Mouse (Mus musculus): Measurements from ENCODE around the gene 4933430I17Rik.
A peak's percentile ranks its signal among the peaks of the same experiment; 100 is the strongest.
"Not testable (repeated sequence)": the region's sequence is repeated elsewhere in the genome, so short reads cannot be mapped to it uniquely, and the experiment has no call there.

The 4933430I17Rik gene

DNA sequence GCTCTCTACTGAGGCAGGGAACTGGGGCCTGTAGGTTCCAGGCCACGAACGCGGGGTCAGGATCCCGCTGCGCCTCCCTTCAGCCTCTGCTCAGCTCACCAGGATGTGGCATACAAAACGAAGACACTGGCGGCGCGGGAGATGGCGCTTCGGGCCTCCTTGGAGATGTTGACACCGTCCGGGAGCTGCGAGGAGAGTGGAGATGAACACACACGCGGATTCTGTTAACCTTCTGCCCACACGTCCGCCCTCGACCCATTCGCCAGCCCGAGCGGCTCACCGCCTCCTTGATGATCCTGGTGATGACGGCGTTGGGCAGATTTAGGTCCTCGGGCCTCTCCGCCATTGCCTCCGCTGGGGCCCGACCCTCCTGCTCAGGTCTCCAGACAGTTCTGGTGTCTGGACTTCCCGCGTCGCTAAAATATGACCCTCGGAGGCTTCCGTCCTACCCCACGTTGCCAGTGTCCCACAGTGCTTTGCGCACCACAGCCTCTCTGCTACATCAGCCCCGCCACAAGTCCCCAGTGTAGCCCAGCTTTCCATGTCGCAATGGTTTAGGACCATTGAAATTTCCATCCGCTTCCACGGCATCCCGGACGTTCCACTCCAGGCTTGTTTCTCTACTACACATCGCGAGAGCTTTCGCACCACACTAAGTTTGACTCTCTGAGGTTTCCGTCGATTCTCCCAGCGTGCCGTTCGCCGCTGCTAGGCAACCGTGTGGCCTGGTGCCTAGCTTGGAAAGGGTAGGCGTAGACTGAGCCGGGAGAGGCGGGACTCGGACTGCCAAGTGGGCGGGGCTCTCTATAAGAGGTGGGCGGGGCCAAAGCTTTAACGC, at the start of gene 4933430I17Rik, which contains the start of gene Pole3:
Gene 4933430I17Rik, plus strand, starts transcription at position 719 of the 838 bp plus-strand sequence.
Gene Pole3, minus strand, starts transcription at position 418 of the 838 bp plus-strand sequence.
- peak; percentile 94 to 97 for DNase-seq (ENCODE audit: low spot score in 2 of 2)

- DNase-seq (ENCODE audit: low spot score in 2 of 2) = no peak
Observed at GRCm38 (mm10) chr4:62475793-62476192, 49.4 kb upstream of the 4933430I17Rik start.

- no peak for DNase-seq (ENCODE audit: low spot score in 2 of 2)
Observed at GRCm38 (mm10) chr4:62477542-62478244, 47.5 kb upstream of the 4933430I17Rik start.

GRCm38 (mm10) chr4:62479593-62479936, 45.6 kb upstream of the 4933430I17Rik start:
- not testable (repeated sequence) for DNase-seq (ENCODE audit: low spot score in 2 of 2)

DNA sequence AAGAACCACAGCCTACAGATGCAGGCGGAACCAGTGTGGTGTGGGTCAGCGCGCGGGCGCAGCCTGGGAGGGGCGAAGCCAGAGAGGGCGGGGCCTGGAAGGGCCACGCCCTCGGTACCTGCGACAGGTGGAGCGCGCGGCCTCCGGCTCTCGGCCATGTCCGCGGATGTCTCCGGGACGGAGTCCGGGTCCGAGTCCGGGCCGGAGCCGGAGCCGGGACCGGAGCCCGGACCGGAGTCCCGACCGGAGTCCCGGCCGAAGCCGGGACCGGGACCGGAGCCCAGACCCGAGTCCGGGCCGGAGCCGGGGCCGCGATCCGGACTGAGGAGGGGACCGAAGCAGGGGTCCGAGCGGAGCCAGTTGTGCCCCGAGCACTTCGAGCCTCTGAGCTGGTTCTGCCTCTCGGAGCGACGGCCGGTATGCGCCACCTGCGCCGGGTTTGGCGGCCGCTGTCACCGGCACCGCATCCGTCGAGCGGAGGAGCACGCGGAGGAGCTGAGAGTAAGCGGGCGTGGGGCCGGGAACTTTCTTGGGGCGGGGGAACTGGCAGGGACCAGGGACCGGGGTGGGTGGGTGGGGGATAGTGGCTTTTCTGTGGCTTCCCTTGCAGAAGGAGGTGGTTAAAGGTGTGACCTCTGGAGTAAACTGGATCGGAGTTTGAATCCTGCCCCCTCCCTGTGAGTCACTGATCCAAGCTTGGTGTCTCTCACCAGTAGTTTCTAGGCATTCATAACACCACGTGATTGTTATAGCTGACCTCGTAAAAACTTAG, 45.0 kb upstream of the 4933430I17Rik start, which contains the start of gene Bspry:
Gene Bspry, plus strand, starts transcription at position 117 of the 772 bp plus-strand sequence.
- DNase-seq (ENCODE audit: low spot score in 2 of 2) = peak; percentile 61 to 66

GRCm38 (mm10) chr4:62480709-62481605, 44.2 kb upstream of the 4933430I17Rik start:
- DNase-seq (ENCODE audit: low spot score in 2 of 2) = no peak

GRCm38 (mm10) chr4:62484928-62485327, 40.2 kb upstream of the 4933430I17Rik start:
- no peak for DNase-seq (ENCODE audit: low spot score in 2 of 2)

DNA sequence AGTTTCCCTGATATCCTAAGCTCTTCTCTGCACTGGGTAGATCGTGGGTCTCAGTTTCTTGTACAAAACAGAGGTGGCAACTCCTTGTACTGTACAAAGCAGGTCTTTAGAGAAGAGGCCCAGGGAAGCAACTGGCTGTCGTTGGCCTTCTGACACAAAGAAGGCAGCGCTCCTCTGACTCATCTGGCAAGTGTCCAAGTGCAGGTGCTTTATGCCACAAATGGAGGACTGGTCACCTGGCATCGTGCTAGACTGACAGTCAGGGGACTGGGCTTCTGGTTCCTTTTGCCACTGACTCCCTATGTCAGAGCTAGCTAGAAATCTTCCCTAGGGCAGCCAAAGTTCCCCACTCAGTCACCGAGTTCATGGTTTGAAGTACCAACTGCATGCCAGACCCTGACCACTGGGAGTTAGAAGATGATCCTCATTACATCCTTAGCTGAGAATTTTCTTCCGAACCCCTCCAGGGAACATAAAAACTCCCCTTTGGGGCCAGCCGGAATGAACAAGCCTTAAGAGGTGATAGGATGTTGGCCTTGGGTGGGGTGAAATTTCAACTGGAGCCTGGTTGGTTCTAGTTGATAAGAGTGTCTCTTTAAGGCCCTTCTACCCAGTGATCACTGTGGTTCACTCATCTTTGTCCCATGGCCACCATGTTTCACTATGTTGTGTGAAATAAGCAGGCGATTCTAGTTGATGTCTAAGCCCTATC, 39.6 kb upstream of the 4933430I17Rik start:
- DNase-seq (ENCODE audit: low spot score in 2 of 2) = peak; percentile 33 to 50

DNA sequence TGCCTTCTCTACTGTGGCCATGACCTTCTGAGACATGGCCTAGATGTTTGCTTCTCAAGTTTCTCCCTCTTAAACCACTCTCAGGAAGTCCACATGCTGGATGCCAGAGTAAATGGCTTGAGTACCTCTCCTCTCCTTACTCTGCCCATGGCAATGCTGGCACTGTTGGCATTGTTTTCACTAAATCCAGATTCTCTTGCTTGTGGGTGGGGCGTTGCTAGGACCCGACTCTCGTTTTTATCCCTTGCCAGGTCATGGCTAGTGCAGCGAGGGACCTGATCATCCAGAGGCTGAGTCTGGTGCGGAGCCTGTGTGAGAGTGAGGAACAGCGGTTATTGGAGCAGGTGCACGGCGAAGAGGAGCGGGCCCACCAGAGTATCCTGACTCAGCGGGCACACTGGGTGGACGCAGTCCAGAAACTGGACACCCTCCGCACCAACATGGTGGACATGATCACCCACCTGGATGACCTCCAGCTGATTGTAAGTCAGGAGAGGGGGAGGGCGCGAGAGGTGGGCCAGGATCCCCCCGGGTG, 38.9 kb upstream of the 4933430I17Rik start:
- no peak for DNase-seq (ENCODE audit: low spot score in 2 of 2)

- no peak for DNase-seq (ENCODE audit: low spot score in 2 of 2)
Observed at GRCm38 (mm10) chr4:62487172-62487571, 38.0 kb upstream of the 4933430I17Rik start.

- no peak for DNase-seq (ENCODE audit: low spot score in 2 of 2)
Observed at GRCm38 (mm10) chr4:62487914-62488313, 37.3 kb upstream of the 4933430I17Rik start.

- DNase-seq (ENCODE audit: low spot score in 2 of 2) = no peak
Observed at GRCm38 (mm10) chr4:62492682-62493081, 32.5 kb upstream of the 4933430I17Rik start.

- no peak for DNase-seq (ENCODE audit: low spot score in 2 of 2)
Observed at GRCm38 (mm10) chr4:62494230-62494629, 30.9 kb upstream of the 4933430I17Rik start.

DNA sequence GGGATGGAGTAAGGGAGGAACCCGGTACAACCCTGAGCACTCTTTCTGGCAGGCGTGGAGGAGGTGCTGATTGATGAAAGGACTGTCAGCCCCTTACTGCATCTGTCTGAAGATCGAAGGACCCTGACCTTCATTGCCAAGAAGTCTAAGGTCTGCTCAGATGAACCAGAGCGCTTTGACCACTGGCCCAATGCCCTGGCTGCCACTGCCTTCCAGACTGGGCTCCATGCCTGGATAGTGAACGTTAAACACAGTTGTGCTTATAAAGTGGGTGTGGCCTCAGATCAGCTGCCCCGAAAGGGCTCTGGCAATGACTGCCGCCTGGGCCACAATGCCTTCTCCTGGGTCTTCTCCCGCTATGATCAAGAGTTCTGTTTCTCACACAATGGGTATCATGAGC, 29.2 kb upstream of the 4933430I17Rik start:
- no peak for DNase-seq (ENCODE audit: low spot score in 2 of 2)

DNA sequence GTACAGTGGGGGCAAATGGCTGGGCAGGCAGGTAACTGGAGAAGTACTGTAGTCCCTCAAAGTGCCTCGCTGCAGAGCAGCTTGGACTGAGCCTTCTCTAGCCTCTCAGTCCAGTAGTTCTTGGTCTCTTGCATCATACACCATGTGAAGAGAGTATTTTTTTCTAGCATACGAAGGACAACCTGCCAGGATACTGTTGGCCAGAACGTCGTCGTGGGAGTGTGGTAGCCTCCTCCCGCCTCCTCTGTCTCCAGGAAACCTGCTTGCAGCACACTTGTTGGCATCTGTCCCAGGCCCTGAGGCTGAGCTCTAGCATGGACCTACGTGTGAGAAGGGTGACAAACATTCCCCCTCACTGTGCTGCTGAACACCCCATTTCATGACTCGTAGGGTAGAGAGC, 28.4 kb upstream of the 4933430I17Rik start:
- DNase-seq (ENCODE audit: low spot score in 2 of 2) = peak in 1 of 2 experiments; percentile 72

- DNase-seq (ENCODE audit: low spot score in 2 of 2) = no peak
Observed at GRCm38 (mm10) chr4:62500799-62501198, 24.4 kb upstream of the 4933430I17Rik start.

- DNase-seq (ENCODE audit: low spot score in 2 of 2) = no peak
Observed at GRCm38 (mm10) chr4:62501534-62501933, 23.6 kb upstream of the 4933430I17Rik start.

- DNase-seq (ENCODE audit: low spot score in 2 of 2) = peak; percentile 84 to 92
Observed at GRCm38 (mm10) chr4:62501964-62502732, 23.0 kb upstream of the 4933430I17Rik start.

GRCm38 (mm10) chr4:62502969-62503368, 22.2 kb upstream of the 4933430I17Rik start:
- DNase-seq (ENCODE audit: low spot score in 2 of 2) = no peak

Data from urinary bladder, postnatal 36 days (tissue).